Mouse (Mus musculus): ENCODE data around the gene Upk3bl. TPM values are rescaled to one million over a fixed set of nuclear protein-coding genes. Genes with fewer than 3 reads are reported as not detected.
"Not testable (repeated sequence)": the region's sequence is repeated elsewhere in the genome, so short reads cannot be mapped to it uniquely, and the experiment has no call there.

The Upk3bl gene
- polyA plus RNA-seq, 1 experiment = not detected

DNA sequence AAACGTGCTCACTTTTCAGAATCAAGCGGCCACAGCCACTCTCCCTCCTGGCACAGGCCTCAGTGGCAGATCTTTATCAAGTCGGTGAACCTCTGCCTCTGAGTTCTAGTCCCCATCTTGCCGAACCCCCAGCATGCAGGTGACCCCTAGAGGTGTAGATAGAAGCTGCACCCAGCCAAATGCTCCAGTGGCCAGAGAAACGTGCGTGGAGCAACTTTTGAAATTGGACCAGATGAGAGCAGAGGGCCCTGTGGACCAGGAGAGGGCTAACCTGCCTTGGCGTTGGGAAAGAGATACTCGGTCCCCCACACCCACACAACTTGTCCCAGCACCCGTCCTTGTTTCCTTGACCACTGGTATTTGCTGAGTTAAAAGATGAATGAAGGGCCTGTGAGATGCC, 8.9 kb upstream of the Upk3bl start:
- TF ChIP-seq CTCF (IDR thresholded peaks at IDR 0.05; ENCODE audit: borderline replicate concordance, insufficient read depth, low read length) = 0 out of 2 replicates have a peak, but pooled peaks have one; percentile 19
- no peak for TF ChIP-seq POLR2A (IDR thresholded peaks at IDR 0.05; ENCODE audit: low read depth, low read length)
- Histone ChIP-seq H3K4me3 (ENCODE audit: insufficient read depth, low read length) (no peak overlapping the region), H3K27ac (ENCODE audit: insufficient read depth, low read length) (no peak overlapping the region), H3K4me1 (ENCODE audit: control insufficient read depth, insufficient read depth, low read length) (peaks cover 4% of the 10 kb centered on the region; the same call in 1 of the 2 replicates)

GRCm38 (mm10) chr5:136045987-136046386, 8.3 kb upstream of the Upk3bl start:
- TF ChIP-seq POLR2A (IDR thresholded peaks at IDR 0.05; ENCODE audit: low read depth, low read length) (no peak), CTCF (IDR thresholded peaks at IDR 0.05; ENCODE audit: borderline replicate concordance, insufficient read depth, low read length) (peak; percentile 61)
- Histone ChIP-seq H3K4me1 (ENCODE audit: control insufficient read depth, insufficient read depth, low read length) (peaks cover 4% of the 10 kb centered on the region; the same call in 1 of the 2 replicates), H3K27ac (ENCODE audit: insufficient read depth, low read length) (no peak overlapping the region), H3K4me3 (ENCODE audit: insufficient read depth, low read length) (no peak overlapping the region)

DNA sequence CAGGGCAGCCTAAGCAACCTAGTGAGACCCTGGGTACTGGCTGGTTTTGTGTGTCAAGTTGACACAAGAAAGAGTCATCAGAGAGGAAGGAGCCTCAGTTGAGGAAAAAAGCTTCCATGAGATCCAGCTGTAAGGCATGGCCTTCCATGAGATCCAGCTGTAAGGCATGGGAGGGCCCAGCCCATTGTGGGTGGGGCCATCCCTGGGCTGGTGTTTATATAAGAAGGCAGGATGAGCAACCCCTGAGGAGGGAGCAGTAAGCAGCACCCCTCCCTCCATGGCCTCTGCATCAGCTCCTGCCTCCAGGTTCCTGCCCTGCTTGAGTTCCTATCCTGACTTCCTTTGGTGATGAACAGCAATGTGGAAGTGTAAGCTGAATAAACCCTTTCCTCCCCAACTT, 5.8 kb upstream of the Upk3bl start:
- not testable (repeated sequence) for H3K27ac ChIP-seq (ENCODE audit: insufficient read depth, low read length); H3K4me1 ChIP-seq (ENCODE audit: control insufficient read depth, insufficient read depth, low read length); H3K4me3 ChIP-seq (ENCODE audit: insufficient read depth, low read length)

DNA sequence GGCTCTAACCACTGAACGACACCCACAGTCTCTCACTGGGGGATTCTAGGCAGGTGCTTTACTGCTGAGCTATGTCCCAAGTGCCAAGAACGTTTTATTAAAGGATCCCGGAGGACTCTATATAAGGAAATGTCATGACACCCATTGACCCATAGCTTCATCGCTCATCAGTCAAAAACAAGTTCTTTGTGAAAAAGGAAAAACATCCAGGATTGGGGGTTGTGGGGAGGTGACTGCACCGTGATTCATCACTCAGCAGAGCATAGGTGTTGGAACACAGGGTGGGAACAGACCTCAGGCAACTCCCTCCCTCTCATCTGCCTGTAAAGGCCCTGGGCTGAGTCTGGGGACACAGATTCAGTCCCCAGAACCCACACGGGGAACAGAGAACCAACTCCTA, 4.4 kb upstream of the Upk3bl start:
- no peak overlapping the region for H3K4me3 ChIP-seq (ENCODE audit: insufficient read depth, low read length)
- H3K27ac ChIP-seq (ENCODE audit: insufficient read depth, low read length) = peak overlapping the region; percentile 91
- H3K4me1 ChIP-seq (ENCODE audit: control insufficient read depth, insufficient read depth, low read length) = peaks cover 9% of the 10 kb centered on the region; the same call in 1 of the 2 replicates
- TF ChIP-seq CTCF (IDR thresholded peaks at IDR 0.05; ENCODE audit: borderline replicate concordance, insufficient read depth, low read length) = no peak
- no peak for TF ChIP-seq POLR2A (IDR thresholded peaks at IDR 0.05; ENCODE audit: low read depth, low read length)

DNA sequence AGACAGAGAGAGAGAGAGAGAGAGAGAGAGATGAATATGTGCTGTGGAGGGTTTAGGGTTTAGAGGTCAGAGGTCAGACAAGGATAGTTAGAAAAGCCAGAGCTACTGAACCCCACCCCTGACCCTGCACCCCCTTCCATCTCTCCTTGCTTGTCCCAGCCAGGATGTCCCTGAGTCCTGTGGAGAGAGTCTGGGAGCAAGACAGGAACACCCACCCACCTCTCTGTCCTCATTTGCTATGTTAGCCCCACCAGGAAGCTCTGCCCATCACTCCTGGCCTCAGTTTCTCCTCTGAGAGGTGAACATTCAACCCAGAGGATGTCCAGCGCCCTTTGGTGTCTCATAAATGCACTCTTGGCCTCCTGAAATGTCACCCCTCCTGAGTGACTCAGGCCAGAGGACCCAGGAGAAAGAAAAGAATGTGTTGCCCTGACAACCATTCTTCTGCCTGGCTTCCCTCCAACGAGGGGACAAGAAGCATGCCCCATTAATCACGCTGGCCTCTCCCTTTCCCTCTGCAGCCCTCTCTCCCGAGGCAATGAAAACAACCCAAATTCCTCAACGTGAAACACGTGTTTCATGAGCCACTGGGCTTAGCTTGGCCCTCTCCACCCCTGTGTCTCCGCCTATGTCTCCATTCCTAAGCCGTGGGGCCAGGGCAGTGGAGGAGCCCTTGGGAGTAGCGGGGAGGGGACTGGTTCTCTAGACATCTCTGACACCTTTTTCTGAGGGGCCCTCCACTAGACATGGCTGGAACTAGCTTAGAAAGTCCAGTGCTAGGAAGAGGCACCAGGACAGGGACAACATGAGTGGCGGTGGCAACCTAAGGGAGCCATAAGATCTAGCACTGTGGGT, 2.8 kb upstream of the Upk3bl start:
- H3K4me1 ChIP-seq (ENCODE audit: control insufficient read depth, insufficient read depth, low read length) = peaks cover 9% of the 10 kb centered on the region; the same call in 1 of the 2 replicates
- peak overlapping the region; percentile 95 for H3K27ac ChIP-seq (ENCODE audit: insufficient read depth, low read length)
- H3K4me3 ChIP-seq (ENCODE audit: insufficient read depth, low read length) = no peak overlapping the region
- TF ChIP-seq CTCF (IDR thresholded peaks at IDR 0.05; ENCODE audit: borderline replicate concordance, insufficient read depth, low read length) (no peak), POLR2A (IDR thresholded peaks at IDR 0.05; ENCODE audit: low read depth, low read length) (peak; percentile 45; the same call in 1 of the 2 replicates)

DNA sequence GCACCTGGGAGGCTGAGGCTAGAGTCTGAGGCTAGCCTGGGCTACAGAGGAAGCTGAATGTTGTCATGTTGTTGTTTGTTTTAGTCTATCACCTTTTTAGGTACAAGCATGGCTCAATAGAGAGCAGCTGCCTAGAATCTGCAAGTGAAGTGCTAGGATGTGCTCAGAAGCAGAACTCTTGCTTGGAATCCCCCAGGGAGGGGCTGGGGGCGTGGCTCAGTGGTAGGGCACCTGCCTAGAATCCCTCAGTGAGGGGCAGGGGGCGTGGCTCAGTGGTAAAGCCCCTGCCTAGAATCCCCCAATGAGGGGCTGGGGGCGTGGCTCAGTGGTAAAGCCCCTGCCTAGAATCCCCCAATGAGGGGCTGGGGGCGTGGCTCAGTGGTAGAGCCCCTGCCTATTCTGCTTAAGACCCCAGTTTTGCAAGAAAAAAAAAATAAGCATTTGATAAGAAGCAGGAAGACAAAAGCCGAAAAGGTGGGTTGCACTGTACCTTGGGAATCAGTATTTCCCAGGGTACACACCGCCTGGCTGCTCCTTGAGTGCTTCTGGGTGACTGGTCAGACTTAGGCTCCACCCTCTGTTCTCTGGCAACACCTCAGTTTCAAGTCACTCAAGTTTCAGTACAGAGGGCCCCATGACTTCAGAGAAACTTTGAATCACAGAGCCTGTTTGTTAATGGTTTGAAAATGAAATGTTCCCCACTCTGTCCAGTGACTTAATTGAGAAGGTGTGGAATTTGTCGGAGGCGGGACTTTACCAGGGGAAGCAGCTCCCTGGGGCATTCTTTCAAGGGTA, 1.2 kb upstream of the Upk3bl start:
- Histone ChIP-seq H3K27ac (ENCODE audit: insufficient read depth, low read length) (peak overlapping the region; percentile 41; the same call in 1 of the 2 replicates), H3K4me3 (ENCODE audit: insufficient read depth, low read length) (no peak overlapping the region), H3K4me1 (ENCODE audit: control insufficient read depth, insufficient read depth, low read length) (peaks cover 9% of the 10 kb centered on the region; the same call in 1 of the 2 replicates)
- no peak for TF ChIP-seq POLR2A (IDR thresholded peaks at IDR 0.05; ENCODE audit: low read depth, low read length)
- no peak for TF ChIP-seq CTCF (IDR thresholded peaks at IDR 0.05; ENCODE audit: borderline replicate concordance, insufficient read depth, low read length)

DNA sequence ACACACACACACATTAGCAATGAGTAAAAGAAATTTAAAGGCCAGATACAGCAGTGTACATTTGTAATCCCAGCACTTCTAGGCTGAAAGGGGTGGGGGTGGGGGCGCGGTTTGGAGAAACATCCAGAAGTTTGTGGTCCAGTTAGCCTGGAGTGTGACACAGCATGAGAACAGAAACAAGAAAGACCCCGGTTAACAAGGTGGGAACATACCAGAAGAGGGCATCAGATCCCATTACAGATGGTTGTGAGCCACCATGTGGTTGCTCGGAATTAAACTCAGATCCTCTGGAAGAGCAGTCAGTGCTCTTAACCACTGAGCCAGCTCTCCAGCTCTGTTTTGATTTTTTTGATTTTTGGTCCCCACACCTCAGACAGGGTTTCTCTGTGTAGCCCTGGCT, 1.8 kb downstream of the Upk3bl start:
- Histone ChIP-seq H3K4me1 (ENCODE audit: control insufficient read depth, insufficient read depth, low read length) (peaks cover 5% of the 10 kb centered on the region; the same call in 1 of the 2 replicates), H3K4me3 (ENCODE audit: insufficient read depth, low read length) (no peak overlapping the region), H3K27ac (ENCODE audit: insufficient read depth, low read length) (no peak overlapping the region)
- no peak for TF ChIP-seq POLR2A (IDR thresholded peaks at IDR 0.05; ENCODE audit: low read depth, low read length)
- no peak for TF ChIP-seq CTCF (IDR thresholded peaks at IDR 0.05; ENCODE audit: borderline replicate concordance, insufficient read depth, low read length)

- TF ChIP-seq POLR2A (IDR thresholded peaks at IDR 0.05; ENCODE audit: low read depth, low read length) (no peak), CTCF (IDR thresholded peaks at IDR 0.05; ENCODE audit: borderline replicate concordance, insufficient read depth, low read length) (no peak)
These were observed 2.8 kb downstream of the Upk3bl start for GRCm38 (mm10) chr5:136057085-136057484.

DNA sequence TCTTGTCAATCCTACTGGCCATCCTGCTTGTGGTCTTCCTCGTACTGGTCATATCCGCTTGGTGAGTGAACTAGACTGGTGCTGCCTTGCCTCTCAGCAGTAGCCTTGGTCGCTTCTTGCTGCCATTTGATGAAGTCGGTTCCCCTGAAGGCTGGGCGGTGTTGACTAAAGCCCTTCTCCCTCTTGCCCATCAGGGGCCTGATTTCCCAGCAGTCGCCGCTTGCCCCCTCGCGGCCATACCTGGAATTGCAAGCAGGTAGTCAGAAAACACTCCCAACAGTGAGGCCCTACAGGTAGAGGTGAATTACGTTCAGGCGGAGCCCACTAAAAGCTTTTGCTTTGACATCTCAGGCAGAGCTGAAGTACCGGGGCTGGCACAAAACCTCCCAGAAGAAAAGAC, 7.3 kb downstream of the Upk3bl start:
- no peak overlapping the region for H3K27ac ChIP-seq (ENCODE audit: insufficient read depth, low read length)
- TF ChIP-seq CTCF (IDR thresholded peaks at IDR 0.05; ENCODE audit: borderline replicate concordance, insufficient read depth, low read length) (peak; percentile 86), POLR2A (IDR thresholded peaks at IDR 0.05; ENCODE audit: low read depth, low read length) (no peak)
- H3K4me1 ChIP-seq (ENCODE audit: control insufficient read depth, insufficient read depth, low read length) = no peaks in the 10 kb centered on the region
- no peak overlapping the region for H3K4me3 ChIP-seq (ENCODE audit: insufficient read depth, low read length)

More at GRCm38 (mm10) chr5:136057085-136057484, 2.8 kb downstream of the Upk3bl start:
- H3K4me3 ChIP-seq (ENCODE audit: insufficient read depth, low read length) = no peak overlapping the region
- H3K27ac ChIP-seq (ENCODE audit: insufficient read depth, low read length) = no peak overlapping the region
- peaks cover 1% of the 10 kb centered on the region; the same call in 1 of the 2 replicates for H3K4me1 ChIP-seq (ENCODE audit: control insufficient read depth, insufficient read depth, low read length)

Measured in embryonic fibroblast, embryonic 13.5 days (primary cell).